Mouse (Mus musculus) heart, postnatal 0 days (tissue): ENCODE measurements around the gene Tmed6. TPM values are rescaled to one million over a fixed set of nuclear protein-coding genes. Genes with fewer than 3 reads are reported as not detected.
A peak's percentile ranks its signal among the peaks of the same experiment; 100 is the strongest.

ENCODE experiments used
- ATAC-seq: fragments of 200-750 bp; cut with Nextera tagmentation; 2 replicates; pipeline ENCODE4 v1.8.0; 2017; ENCODE audit warnings: low read depth, moderate number of reproducible peaks, moderate library complexity; ENCODE audit not compliant: insufficient read depth
- DNase-seq: peaks from one replicate; pipeline ENCODE4 v3.0.0-alpha.2; 2016; ENCODE audit warnings: low spot score
- H3K27ac ChIP-seq: fragments of 300-500 bp; sonication (generic); 2 replicates; pipeline ENCODE4 v1.5.1; 2014; ENCODE audit warnings: low read depth, mild to moderate bottlenecking
- H3K27me3 ChIP-seq: fragments of 300-500 bp; sonication (generic); 2 replicates; pipeline ENCODE4 v1.6.1; 2014; ENCODE audit warnings: low read length, mixed read lengths; ENCODE audit not compliant: control insufficient read depth, insufficient read depth
- H3K36me3 ChIP-seq: fragments of 300-500 bp; sonication (generic); replicated peaks from 2 replicates; pipeline ENCODE4 v1.6.1; 2014; ENCODE audit warnings: low read length, mixed read lengths; ENCODE audit not compliant: control insufficient read depth, insufficient read depth
- H3K4me1 ChIP-seq: fragments of 300-500 bp; sonication (generic); 2 replicates; pipeline ENCODE4 v1.6.1; 2014; ENCODE audit warnings: antibody characterized with exemption; ENCODE audit not compliant: control insufficient read depth, insufficient read depth
- H3K4me2 ChIP-seq: fragments of 300-500 bp; sonication (generic); 2 replicates; pipeline ENCODE4 v1.6.1; 2014; ENCODE audit warnings: low read depth, mild to moderate bottlenecking, low read length, moderate library complexity
- H3K4me3 ChIP-seq: fragments of 300-500 bp; sonication (generic); 2 replicates; pipeline ENCODE4 v1.5.1; 2014; ENCODE audit warnings: low read depth, low read length
- H3K9ac ChIP-seq: fragments of 300-500 bp; sonication (generic); replicated peaks from 2 replicates; pipeline ENCODE4 v1.6.1; 2014; ENCODE audit warnings: low read depth, low read length, mixed read lengths
- H3K9me3 ChIP-seq: fragments of 300-500 bp; sonication (generic); replicated peaks from 2 replicates; pipeline ENCODE4 v1.6.1; 2016; ENCODE audit warnings: low read length; ENCODE audit not compliant: control insufficient read depth
- CTCF ChIP-seq: IDR thresholded peaks from 2 replicates; pipeline ENCODE4 v1.5.1; 2016; ENCODE audit warnings: antibody characterized with exemption, control low read depth, low read depth
- EP300 ChIP-seq: IDR thresholded peaks from 2 replicates; pipeline ENCODE4 v1.6.1; 2016; ENCODE audit warnings: antibody characterized with exemption, low read depth
- WGBS: fragments of 180-500 bp; shearing (Covaris S2); extraction: QIAGEN DNeasy Blood & Tissue Kit; methylation state at CpG from one replicate; pipeline ENCODE4 v1.1.7; 2014; 5-methylcytosine and 5-hydroxymethylcytosine counted together
- polyA plus RNA-seq: library from polyadenylated mRNA; unstranded; fragments of >200 nt; fragmentation: Nextera tagmentation; extraction: Ambion mirVana; gene quantifications from 2 replicates; pipeline ENCODE4 v1.2.1, GENCODE M21; 2015
- total RNA-seq: library from RNA; depleted of rRNA; stranded (reverse); fragments of >200 nt; gene quantifications from 2 replicates; pipeline ENCODE4 v1.2.3, GENCODE M21; 2014; ENCODE audit warnings: low replicate concordance; rRNA removed

Gene Tmed6
- total RNA-seq, result not detected in 2 replicates
- not detected in 2 replicates for polyA plus RNA-seq

DNA sequence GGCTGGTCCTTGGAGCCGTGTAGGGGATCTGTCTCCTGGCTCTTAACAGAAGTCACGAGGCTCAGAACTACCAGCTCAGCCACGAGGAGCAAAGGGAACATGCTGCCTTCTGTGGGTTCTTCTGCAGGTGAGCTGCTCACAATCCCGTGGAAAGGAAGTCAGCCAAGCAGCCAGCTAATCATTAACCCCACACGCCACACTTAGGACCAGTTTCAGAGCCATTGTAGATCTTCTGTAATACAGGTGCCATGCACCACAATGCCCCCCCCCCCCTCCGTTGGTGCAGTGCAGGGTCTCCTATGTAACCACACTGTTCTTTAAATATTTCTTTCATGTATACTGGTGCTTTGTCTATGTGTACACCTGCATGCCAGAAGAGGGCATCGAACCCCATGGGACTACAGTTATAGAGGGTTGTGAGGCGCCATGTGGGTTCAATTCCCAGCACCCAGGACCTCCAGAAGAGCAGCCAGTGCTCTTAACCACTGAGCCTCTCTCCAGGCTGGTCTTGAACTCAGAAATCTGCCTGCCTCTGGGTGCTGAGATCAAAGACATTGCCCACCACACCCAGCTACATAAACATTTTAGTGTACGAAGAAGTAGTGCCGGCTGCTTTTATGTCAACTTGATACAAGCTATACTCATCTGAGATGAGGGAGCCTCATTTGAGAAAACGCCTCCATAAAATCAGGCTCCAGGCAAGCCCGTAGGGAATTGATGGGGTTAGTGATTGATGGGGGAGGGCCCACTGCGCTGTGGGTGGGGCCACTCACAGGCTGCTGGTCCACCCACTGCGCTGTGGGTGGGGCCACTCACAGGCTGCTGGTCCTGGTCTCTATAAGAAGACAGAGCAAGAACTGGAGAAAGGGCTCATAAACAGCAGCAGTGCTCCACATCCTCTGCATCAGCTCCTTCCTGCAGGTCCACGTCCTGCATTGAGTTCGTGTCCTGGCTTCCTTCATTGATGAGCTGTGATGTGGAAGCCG, at the start of gene Tmed6:
Tmed6 (minus strand) TSS at position 134 of the 986 bp plus-strand sequence.
- ATAC-seq (no peak), DNase-seq (no peak)
- TF ChIP-seq EP300, result no peak
- Histone ChIP-seq H3K4me2 (no peak within 1 kb of the TSS), H3K4me1 (no peaks in the 10 kb centered on the region), H3K9ac (no peak within 1 kb of the TSS), H3K9me3 (no peaks in the 10 kb centered on the region), H3K27ac (no peak within 1 kb of the TSS), H3K4me3 (no peak within 1 kb of the TSS), H3K27me3 (no peaks in the 10 kb centered on the region), H3K36me3 (peaks cover 14% of the 10 kb centered on the region)
- WGBS, result 54% methylated on average over 17 of the region's 17 CpGs

DNA sequence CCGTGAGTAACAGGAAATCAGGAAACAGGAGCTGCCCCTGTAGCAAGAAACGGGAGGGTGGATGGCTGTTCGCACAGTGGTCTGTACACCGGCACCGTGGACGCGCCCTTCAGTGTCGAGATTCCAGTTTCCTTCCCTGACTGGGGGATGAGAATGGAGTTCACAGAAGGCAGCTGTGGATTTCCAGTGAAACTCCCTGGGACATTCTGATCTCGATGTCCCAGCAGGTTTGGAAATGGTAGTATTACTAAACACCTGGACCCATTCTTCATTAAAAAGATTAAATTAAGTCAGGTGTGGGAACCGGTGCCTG, 49.5 kb upstream of the Tmed6 start:
- Histone ChIP-seq H3K9me3 (no peaks in the 10 kb centered on the region), H3K36me3 (no peaks in the 10 kb centered on the region), H3K27me3 (no peaks in the 10 kb centered on the region), H3K4me3 (no peak overlapping the region), H3K27ac (peak overlapping the region; percentile 73), H3K4me2 (peak overlapping the region; percentile 37), H3K9ac (peak overlapping the region; percentile 47), H3K4me1 (peaks cover 17% of the 10 kb centered on the region)
- WGBS, result 46% methylated on average over 10 of the region's 10 CpGs
- no peak for TF ChIP-seq CTCF
- no peak for TF ChIP-seq EP300
- 0 out of 2 replicates have a peak, but pooled peaks have one; percentile 5 for ATAC-seq
- DNase-seq, result no peak

DNA sequence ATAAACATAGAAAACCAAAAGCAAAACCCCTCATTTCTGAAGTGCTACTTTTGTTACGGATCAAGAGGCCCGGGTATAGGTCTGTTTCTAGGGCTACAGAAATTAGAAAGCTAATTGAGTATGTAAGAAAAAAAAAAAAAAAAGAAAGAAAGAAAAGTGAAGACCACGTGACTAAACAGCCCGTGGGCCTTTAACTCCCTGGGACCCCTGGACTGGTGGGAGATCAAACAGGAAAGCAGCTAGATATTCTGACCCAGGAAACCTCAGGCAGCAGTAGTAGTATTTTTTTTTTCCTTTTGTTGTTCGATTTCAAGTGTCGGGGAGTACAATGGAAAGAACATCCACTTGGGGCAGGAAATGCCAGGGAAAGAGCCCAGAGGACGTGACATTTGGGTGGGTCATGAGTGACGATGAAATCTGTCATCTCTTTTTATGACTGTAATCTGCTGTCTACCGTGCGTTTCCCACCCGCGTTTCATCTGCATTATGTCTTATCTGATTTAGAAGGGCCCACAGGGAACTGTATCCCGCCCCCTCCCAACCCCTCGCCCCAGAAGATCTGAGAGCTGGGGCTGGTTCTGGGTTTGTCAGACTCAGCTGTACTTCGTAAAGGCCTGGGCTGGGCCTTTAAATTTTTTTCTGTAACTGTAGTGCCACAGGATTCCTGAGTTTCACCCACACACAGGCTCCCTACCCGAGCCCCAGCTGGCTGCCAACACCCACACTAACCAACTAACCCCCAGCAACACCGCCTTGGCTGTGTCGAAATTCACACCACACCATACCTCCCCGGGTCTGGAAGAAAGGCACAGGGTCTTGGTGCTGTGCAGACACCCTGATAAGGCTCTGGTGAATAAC, 48.9 kb upstream of the Tmed6 start:
- Histone ChIP-seq H3K4me1 (peaks cover 14% of the 10 kb centered on the region), H3K9me3 (no peaks in the 10 kb centered on the region), H3K4me3 (peak overlapping the region; percentile 3; the same call in 1 of the 2 replicates), H3K36me3 (no peaks in the 10 kb centered on the region), H3K9ac (peak overlapping the region; percentile 47), H3K27me3 (no peaks in the 10 kb centered on the region), H3K27ac (peak overlapping the region; percentile 73), H3K4me2 (peak overlapping the region; percentile 37)
- 32% methylated on average over 19 of the region's 19 CpGs for WGBS
- ATAC-seq (peak; percentile 22; the same call in 1 of the 2 replicates), DNase-seq (no peak)
- no peak for TF ChIP-seq EP300
- TF ChIP-seq CTCF, result no peak

DNA sequence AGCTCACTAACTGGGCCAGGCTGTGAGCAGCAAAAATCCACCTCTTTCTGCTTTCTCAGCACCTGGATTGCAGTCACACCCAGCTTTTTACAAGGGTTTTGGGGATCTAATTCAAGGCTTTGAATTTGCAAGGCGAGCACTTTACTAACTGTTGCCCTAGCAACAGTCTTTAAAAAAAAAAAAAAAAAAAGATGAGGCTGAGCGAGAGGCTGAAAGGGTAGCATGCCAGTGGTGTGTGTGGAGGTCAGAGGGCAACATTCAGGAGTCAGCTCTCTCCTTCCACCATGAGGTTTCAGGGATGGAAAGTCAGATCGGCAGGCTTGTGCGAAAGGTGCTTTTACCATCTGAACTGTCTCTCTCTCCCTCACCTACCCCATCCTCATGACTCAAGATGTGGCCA, 47.8 kb upstream of the Tmed6 start:
- WGBS, result 83% methylated on average over 4 of the region's 4 CpGs
- Histone ChIP-seq H3K9me3 (no peaks in the 10 kb centered on the region), H3K27ac (no peak overlapping the region), H3K4me2 (no peak overlapping the region), H3K36me3 (no peaks in the 10 kb centered on the region), H3K4me3 (no peak overlapping the region), H3K9ac (no peak overlapping the region), H3K4me1 (peaks cover 3% of the 10 kb centered on the region; the same call in 1 of the 2 replicates), H3K27me3 (no peaks in the 10 kb centered on the region)
- TF ChIP-seq CTCF, result no peak
- no peak for TF ChIP-seq EP300
- ATAC-seq (no peak), DNase-seq (no peak)

GRCm38 (mm10) chr8:107111340-107112105, 46.1 kb upstream of the Tmed6 start:
- no peaks in the 10 kb centered on the region for H3K9me3 ChIP-seq
- 76% methylated on average over 10 of the region's 11 CpGs for whole genome bisulfite sequencing
- no peak overlapping the region for H3K4me3 ChIP-seq
- H3K27me3 ChIP-seq, result no peaks in the 10 kb centered on the region
- no peaks in the 10 kb centered on the region for H3K36me3 ChIP-seq
- H3K4me1 ChIP-seq, result no peaks in the 10 kb centered on the region
- no peak overlapping the region for H3K27ac ChIP-seq
- DNase-seq (no peak), ATAC-seq (no peak)
- TF ChIP-seq EP300, result no peak
- no peak for TF ChIP-seq CTCF
- H3K4me2 ChIP-seq, result no peak overlapping the region
- no peak overlapping the region for H3K9ac ChIP-seq
